Mouse (Mus musculus): ENCODE measurements around the gene Drd4. TPM values are rescaled to one million over a fixed set of nuclear protein-coding genes. Genes with fewer than 3 reads are reported as not detected.
A peak's percentile ranks its signal among the peaks of the same experiment; 100 is the strongest.

Drd4 gene
- total and polyA plus RNA-seq, 3 experiments: not detected

DNA sequence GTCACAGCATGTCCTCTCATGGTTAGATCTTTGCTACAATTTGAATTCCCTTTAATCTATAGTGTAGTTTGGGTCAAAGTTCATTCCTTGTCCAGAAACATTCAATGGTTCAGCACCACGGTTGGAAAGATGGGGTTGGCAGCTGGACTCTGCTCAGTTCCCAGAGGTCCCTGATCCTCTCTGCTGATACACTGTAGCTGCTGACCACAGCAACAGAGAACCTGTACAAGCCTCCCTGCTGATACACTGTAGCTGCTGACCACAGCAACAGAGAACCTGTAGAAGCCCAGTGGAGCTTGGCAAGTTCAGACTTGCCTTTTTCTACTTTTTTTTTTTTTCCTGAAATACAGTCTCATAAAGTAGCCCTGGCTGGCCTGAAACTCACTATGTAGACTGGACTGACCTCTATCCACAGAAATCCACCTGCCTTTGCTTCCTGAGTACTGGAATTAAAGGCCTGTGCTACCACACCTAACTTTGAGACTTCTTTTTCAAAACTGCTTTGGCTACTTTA lies 25.9 kb downstream of the Drd4 start:
- H3K9ac ChIP-seq (ENCODE audit: insufficient read depth, low read depth): no peak overlapping the region
- no peak for DNase-seq (ENCODE audit: extremely low read depth)
- in situ Hi-C loops (cut with MboI; ENCODE audit: low pct_ligation_motif_present, low pct_unique_long_range_greater_than_20kb, low sequenced_read_pairs) (loop anchor here (5.0 kb wide), 1 partner anchor 40 kb away; the partner anchor contains the start of genes Cdhr5 and Sct), dilution Hi-C loops (cut with MboI; ENCODE audit: extremely low pct_ligation_motif_present, extremely low pct_unique_long_range_greater_than_20kb, low sequenced_read_pairs) (no loop called here)
- H3K36me3 ChIP-seq (replicated peaks in 1 of 2; ENCODE audit: control insufficient read depth in 1 of 2, insufficient read depth in 1 of 2, low read length in 1 of 2): peaks cover 58 to 91% of the 10 kb centered on the region in 2 experiments
- no peaks in the 10 kb centered on the region for H3K27me3 ChIP-seq (replicated peaks)
- no peak overlapping the region for H3K27ac ChIP-seq (ENCODE audit: insufficient read depth, low read depth)
- H3K4me1 ChIP-seq (ENCODE audit: control insufficient read depth in 1 of 2, insufficient read depth in 2 of 2): peaks cover 0 to 3% of the 10 kb centered on the region in 2 experiments; a peak in 1 of 4 replicates
- no peak overlapping the region for H3K4me2 ChIP-seq (ENCODE audit: insufficient read depth, low read depth, poor library complexity, severe bottlenecking)
- H3K79me2 ChIP-seq (replicated peaks; ENCODE audit: control insufficient read depth, extremely low read depth, insufficient read depth, poor library complexity, severe bottlenecking): no peaks in the 10 kb centered on the region
- no peaks in the 10 kb centered on the region for H3K9me3 ChIP-seq (replicated peaks; ENCODE audit: low read length)
- no peak for TF ChIP-seq ETS1 (conservative IDR thresholded peaks at IDR 0.05; ENCODE audit: low read depth, low read length)
- TF ChIP-seq ZNF384 (IDR thresholded peaks at IDR 0.05; ENCODE audit: low read depth, low read length): peak; percentile 85
- no peak for TF ChIP-seq TBP (conservative IDR thresholded peaks at IDR 0.05; ENCODE audit: low read depth, low read length)
- TF ChIP-seq CHD1 (IDR thresholded peaks at IDR 0.05; ENCODE audit: low read depth, low read length): peak; percentile 95
- H3K4me3 ChIP-seq (replicated peaks in 1 of 3; ENCODE audit: low read depth in 2 of 3, low read length in 2 of 3, poor library complexity in 1 of 3): no peak overlapping the region

DNA sequence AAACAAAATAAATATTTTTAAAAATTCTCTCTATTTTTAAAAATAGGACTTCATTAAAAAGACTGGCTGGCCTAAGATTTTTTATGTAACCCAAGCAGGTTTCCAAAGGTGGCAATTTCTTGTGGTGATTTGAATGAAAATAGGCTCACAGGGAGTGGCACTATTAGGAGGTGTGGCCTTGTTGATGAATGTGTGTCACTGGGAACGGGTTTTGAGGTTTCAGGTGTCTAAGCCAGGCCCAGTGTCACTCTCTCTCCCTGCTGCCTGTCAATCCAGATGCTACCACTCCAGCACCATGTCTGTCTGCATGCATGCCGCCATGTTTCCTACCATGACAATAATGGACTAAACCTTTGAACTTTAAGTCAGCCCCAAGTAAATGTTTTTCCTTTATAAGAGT lies 27.6 kb downstream of the Drd4 start:
- Histone ChIP-seq H3K36me3 (replicated peaks in 1 of 2; ENCODE audit: control insufficient read depth in 1 of 2, insufficient read depth in 1 of 2, low read length in 1 of 2) (peaks cover 56 to 94% of the 10 kb centered on the region in 2 experiments), H3K9me3 (replicated peaks; ENCODE audit: low read length) (no peaks in the 10 kb centered on the region), H3K4me3 (replicated peaks in 1 of 3; ENCODE audit: low read depth in 2 of 3, low read length in 2 of 3, poor library complexity in 1 of 3) (no peak overlapping the region), H3K4me1 (ENCODE audit: control insufficient read depth in 1 of 2, insufficient read depth in 2 of 2) (peaks cover 2 to 3% of the 10 kb centered on the region in 2 experiments; a peak in 3 of 4 replicates), H3K27me3 (replicated peaks) (no peaks in the 10 kb centered on the region), H3K4me2 (ENCODE audit: insufficient read depth, low read depth, poor library complexity, severe bottlenecking) (no peak overlapping the region), H3K9ac (ENCODE audit: insufficient read depth, low read depth) (no peak overlapping the region), H3K27ac (ENCODE audit: insufficient read depth, low read depth) (no peak overlapping the region), H3K79me2 (replicated peaks; ENCODE audit: control insufficient read depth, extremely low read depth, insufficient read depth, poor library complexity, severe bottlenecking) (no peaks in the 10 kb centered on the region)
- in situ Hi-C loops (cut with MboI; ENCODE audit: low pct_ligation_motif_present, low pct_unique_long_range_greater_than_20kb, low sequenced_read_pairs) (loop anchor here (5.0 kb wide), 1 partner anchor 42 kb away; the partner anchor contains the start of genes Cdhr5 and Sct), dilution Hi-C loops (cut with MboI; ENCODE audit: extremely low pct_ligation_motif_present, extremely low pct_unique_long_range_greater_than_20kb, low sequenced_read_pairs) (no loop called here)
- no peak for TF ChIP-seq ETS1 (conservative IDR thresholded peaks at IDR 0.05; ENCODE audit: low read depth, low read length)
- TF ChIP-seq ZC3H11A (IDR thresholded peaks at IDR 0.05; ENCODE audit: low read depth, low read length): no peak
- no peak for TF ChIP-seq TBP (conservative IDR thresholded peaks at IDR 0.05; ENCODE audit: low read depth, low read length)
- no peak for DNase-seq (ENCODE audit: extremely low read depth)

DNA sequence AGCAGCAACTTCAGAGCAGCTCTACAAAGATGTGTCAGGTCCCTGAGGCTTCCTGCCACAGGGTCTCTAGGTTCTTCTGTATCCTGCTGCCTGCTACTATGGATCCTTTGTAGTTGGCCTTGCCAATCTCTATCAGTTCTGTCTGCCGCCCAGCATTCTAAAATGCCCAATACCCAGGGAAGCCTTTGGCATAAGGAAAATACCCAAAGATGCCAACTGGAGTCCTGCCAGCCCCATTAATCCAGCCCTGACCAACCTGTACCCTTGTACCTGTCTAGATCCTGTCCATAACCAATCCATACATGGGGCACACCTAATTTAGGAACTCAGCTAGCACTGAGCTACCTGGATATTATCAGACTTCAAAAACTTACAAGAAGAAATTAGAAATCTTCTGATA lies 32.9 kb downstream of the Drd4 start:
- Histone ChIP-seq H3K4me3 (replicated peaks in 1 of 3; ENCODE audit: low read depth in 2 of 3, low read length in 2 of 3, poor library complexity in 1 of 3) (no peak overlapping the region), H3K27me3 (replicated peaks) (no peaks in the 10 kb centered on the region), H3K9me3 (replicated peaks; ENCODE audit: low read length) (no peaks in the 10 kb centered on the region), H3K4me2 (ENCODE audit: insufficient read depth, low read depth, poor library complexity, severe bottlenecking) (no peak overlapping the region), H3K9ac (ENCODE audit: insufficient read depth, low read depth) (no peak overlapping the region), H3K4me1 (ENCODE audit: control insufficient read depth in 1 of 2, insufficient read depth in 2 of 2) (peaks cover 17 to 32% of the 10 kb centered on the region in 2 experiments), H3K36me3 (replicated peaks in 1 of 2; ENCODE audit: control insufficient read depth in 1 of 2, insufficient read depth in 1 of 2, low read length in 1 of 2) (peaks cover 31 to 65% of the 10 kb centered on the region in 2 experiments), H3K27ac (ENCODE audit: insufficient read depth, low read depth) (no peak overlapping the region), H3K79me2 (replicated peaks; ENCODE audit: control insufficient read depth, extremely low read depth, insufficient read depth, poor library complexity, severe bottlenecking) (peaks cover 4% of the 10 kb centered on the region)
- TF ChIP-seq ZMIZ1 (IDR thresholded peaks at IDR 0.05; ENCODE audit: low read depth, low read length): no peak
- TF ChIP-seq ZNF384 (IDR thresholded peaks at IDR 0.05; ENCODE audit: low read depth, low read length): no peak
- TF ChIP-seq MAZ (IDR thresholded peaks at IDR 0.05; ENCODE audit: low read depth, low read length): no peak
- dilution Hi-C loops (cut with MboI; ENCODE audit: extremely low pct_ligation_motif_present, extremely low pct_unique_long_range_greater_than_20kb, low sequenced_read_pairs) (no loop called here), in situ Hi-C loops (cut with MboI; ENCODE audit: low pct_ligation_motif_present, low pct_unique_long_range_greater_than_20kb, low sequenced_read_pairs) (no loop called here)
- no peak for DNase-seq (ENCODE audit: extremely low read depth)
